Mouse (Mus musculus) layer of hippocampus, adult 11-12 months (tissue): ENCODE data around the gene Klf9.

Experiments used
- DNase-seq: peaks from one replicate; pipeline ENCODE4 v3.0.0; 2022; ENCODE audit warnings: low spot score

Gene Klf9

GRCm38 (mm10) chr19:23140689-23141317 is at the start of gene Klf9:
Gene Klf9, plus strand, starts transcription at chr19:23141226.
- peak; percentile 96 for DNase-seq

- DNase-seq: no peak
Measured at GRCm38 (mm10) chr19:23091586-23091985, 49.4 kb upstream of the Klf9 start.

- no peak for DNase-seq
Measured at GRCm38 (mm10) chr19:23093548-23093947, 47.5 kb upstream of the Klf9 start.

DNA sequence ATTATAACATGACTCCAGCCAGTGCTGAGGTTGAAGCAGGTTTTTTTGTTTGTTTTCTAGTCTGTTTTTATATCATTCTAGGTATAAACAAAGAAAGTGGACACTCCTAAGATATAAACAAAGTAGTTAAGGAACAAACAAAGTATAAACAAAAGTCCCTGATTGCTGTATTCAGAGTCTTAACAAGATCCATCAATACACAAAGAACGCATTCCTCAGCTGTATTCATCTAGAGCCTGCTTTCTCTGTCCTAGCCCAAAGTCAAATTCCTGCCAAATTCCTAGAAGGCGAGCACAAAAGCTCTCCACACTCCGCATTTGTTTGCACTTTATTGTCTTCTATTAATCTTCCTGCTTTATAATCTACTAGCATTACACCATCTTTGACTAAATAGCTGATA is 46.1 kb upstream of the Klf9 start:
- no peak for DNase-seq

- DNase-seq: no peak
Measured at GRCm38 (mm10) chr19:23106859-23107258, 34.2 kb upstream of the Klf9 start.

DNA sequence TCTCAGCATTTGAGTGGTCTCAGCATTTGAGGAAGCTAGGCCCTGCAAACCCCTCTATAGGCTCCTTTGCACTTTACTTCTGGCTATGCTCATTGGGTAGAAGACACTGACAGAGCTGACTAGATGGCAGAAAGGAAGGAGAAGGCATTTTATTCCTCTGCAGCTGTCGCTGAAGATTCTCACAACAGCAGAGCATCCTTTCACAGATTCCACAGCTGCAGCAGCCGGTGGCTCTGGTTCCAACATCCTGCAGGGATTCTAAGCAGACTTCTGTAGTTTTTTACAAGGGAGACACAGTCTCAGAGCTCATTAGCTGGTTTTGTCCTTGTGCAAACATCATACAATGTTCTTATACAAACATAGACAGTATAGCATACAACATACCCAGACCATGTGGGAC is 33.7 kb upstream of the Klf9 start:
- no peak for DNase-seq

- DNase-seq: no peak
Measured at GRCm38 (mm10) chr19:23121875-23122274, 19.2 kb upstream of the Klf9 start.

DNA sequence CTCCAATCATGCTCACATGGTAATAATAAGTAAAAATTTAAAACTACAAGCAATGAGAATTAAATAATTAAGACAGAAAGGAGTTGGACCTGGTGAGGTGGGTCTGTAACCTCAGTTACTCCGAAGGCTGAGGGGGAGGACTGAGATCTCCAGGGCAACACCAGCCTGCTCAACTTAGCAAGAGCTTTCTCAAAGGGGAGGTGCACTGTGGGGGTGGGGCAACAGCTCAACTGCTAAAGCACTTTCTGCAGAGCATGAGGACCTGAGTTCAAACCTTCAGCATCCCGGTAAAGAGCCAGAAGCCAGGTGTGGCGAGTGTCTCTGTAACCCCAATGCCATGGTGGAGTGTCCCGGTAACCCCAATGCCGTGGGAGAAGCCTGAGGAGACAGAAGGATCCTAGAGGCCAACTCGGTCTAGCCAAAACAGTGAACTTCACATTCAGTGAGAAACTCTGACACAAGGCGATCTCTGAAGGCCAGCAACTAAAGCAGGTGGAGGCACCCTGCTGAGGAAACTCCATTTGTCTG is 16.9 kb upstream of the Klf9 start:
- DNase-seq: no peak

DNA sequence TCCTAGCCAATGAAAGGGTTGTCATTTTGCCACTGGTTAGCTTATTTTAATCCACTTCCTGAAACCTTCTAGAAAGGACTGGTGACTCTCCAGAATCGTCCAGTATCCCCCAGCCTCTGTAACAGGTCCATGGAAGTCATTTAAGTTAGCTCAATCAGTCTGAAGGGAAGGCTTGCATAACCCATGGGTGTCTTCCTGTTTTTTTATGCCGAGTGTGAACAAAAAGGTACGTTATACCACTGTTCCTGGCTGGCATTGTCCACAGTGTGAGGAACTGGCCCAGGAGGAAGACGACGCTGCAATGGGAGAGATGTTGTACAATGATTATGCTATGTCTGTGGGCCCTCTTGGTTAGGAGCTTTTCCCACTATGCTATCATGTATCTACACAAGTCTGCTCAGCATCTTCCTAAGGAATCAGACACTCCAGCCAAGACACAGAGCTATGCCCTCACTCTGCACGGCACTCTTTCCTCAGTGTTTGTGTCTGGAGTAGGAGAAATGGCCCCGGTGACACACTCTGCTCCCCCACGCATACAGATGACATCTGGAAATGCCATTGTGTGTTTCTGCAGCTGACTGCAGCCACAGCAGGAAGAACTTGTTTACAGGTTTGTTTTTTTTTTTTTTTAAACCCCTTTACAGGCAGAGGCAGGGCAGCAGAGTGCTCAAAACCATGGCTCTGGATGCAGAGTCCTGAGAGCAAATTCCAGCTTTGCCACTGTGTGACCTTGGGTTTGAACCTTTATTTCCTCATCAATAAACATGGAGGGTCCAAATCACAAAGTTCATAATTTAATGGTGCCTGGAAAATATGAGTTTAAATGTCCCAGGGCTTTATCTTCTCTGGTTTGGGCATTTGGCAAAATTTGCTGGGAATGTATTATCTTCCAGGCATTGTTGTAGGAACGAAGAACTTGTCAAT is 15.5 kb upstream of the Klf9 start:
- no peak for DNase-seq

- DNase-seq: no peak
Measured at GRCm38 (mm10) chr19:23129908-23130307, 11.1 kb upstream of the Klf9 start.

- no peak for DNase-seq
Measured at GRCm38 (mm10) chr19:23132106-23132635, 8.9 kb upstream of the Klf9 start.

GRCm38 (mm10) chr19:23132720-23133426 is 8.2 kb upstream of the Klf9 start:
- no peak for DNase-seq

GRCm38 (mm10) chr19:23133427-23134094 is 7.5 kb upstream of the Klf9 start:
- DNase-seq: no peak

DNA sequence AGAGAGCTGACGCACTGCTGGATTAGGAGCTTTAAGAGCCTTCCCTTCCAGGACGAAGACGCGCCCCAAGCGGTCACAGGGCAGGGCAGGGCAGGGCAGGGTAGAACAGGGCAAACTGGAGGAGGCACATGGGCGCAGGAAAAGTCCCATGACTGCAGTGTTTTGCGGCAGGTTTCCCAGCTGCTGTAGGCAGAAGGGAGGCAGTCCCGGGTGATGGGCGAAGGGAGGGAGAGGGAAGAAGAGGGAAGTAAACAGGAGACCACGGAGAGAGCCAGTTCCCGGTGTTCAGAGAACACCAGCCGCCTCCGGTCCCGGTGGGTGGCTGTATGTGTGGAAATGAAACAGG is 7.0 kb upstream of the Klf9 start:
- DNase-seq: peak; percentile 81

DNA sequence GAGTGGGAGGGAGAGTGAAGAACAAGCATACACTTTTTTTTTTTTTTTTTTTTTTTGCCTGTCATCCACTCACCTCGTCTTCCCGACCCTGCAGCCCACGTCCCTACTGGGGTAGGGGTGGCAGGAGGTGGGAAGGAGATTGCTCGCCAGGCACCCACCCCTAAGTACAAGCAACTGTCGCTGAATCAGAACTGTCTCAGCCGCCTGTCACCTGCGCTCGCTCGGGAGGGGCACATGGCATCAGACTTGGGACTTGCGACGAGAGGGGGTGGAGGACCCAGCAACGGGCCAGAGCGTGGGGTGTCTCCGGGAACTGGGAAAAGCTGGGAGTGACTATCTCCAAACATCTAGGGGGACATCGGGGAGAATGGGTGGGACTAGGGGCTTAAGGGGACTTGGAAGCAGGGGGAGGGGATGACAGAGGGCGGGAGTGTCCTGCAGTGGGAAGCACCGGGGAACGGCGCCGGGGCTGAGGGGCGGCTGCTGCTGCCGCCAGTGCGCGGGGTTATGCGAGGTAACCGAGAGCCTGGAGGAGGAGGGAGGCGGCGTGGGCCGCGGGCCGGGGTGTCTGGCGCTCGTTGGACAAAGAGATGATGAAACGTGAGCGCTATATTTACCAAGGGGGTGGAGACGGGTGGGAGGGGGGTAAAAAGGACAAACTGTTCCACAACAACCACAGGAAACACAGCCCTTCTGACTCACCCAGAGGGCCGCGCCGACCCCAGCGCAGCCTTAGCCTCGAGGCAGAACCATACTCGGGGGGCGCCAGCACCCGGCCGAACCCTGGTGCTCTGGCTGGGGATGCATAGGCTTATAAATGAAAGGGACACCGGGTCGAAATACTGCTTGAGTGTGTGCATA is 6.4 kb upstream of the Klf9 start:
- peak; percentile 81 for DNase-seq

DNA sequence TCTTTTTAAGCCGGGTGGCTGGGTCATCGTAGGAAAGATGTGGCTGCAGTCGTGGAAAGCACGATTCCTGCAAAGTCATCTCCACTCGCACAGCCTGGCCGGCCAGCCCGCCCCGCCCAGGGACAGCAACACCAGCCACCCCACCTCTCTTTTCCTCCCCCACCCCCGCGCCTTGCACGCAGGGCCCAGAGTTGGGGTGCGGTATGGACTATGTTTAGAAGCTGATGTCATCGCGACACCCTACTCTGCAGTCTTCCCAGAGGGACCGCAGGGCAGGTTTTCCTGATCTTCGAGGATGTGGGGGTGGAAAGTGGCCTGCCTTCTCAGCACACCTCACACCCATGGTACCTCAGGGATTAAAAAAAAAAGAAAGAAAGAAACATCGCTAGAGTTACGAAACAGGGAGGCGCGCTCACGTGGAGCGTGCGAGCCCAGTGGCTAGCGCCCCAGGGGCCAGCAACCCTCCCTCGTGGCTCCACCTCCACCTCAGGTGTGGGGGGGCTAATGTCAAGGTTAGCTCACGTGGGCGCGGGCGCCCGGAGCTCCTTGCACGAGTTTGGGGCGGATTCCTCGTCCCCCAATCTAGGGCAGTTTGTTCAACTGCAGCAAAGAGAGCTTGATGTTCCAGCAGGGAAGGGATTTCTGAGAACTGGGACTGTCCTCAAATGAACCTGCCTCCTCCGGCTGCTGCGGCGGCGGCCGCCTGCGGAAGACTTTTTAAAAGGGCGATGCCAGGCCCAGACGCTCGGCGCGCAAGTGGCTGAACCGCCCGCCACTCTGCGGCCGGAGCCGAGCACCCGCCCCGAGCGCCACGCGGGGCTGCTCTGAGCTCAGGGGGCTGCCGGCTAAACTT is 5.5 kb upstream of the Klf9 start:
- peak; percentile 88 for DNase-seq

- DNase-seq: no peak
Measured at GRCm38 (mm10) chr19:23136202-23136850, 4.7 kb upstream of the Klf9 start.

GRCm38 (mm10) chr19:23137295-23137694 is 3.7 kb upstream of the Klf9 start:
- DNase-seq: no peak

DNA sequence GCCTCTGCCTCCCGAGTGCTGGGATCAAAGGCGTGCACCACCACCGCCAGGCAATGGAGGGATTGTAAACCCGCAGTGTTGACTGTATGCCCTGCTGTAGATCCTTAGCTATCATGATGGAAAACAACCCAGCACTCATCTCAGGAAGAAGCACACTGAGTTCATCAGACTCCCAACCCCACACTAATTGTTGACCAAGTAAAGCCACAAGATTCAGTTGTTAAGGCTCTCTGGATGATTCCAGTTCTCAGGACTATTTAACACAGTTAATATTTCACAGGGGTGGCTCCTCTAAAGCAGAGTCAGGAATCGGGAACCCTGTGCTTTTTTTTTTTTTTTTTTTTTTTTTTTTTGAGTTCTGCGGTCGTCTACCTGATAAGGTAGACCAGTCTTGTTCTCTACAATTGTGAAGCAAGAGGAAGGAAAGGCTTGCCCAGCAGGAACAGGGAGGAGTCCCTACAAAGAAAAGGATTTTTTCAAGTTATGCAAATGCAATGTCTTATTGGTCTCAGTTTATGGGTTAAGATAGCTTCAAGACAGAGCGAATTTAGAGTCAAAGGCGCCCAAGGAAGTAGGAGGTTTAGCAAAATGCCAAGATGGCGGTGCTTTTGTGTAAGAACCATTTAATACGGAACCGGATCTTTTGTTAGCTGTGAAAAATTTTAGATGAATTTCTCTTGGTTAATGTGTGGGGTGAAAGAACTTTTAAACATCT is 1.1 kb upstream of the Klf9 start:
- DNase-seq: no peak
